Mouse (Mus musculus) olfactory bulb, adult 2 months (tissue): ENCODE measurements around the gene Hook2.

ENCODE experiments used
- CTCF ChIP-seq: fragments of 200-500 bp; IDR thresholded peaks from 2 replicates; pipeline ENCODE4 v1.5.1; 2012; ENCODE audit warnings: low read depth, mild to moderate bottlenecking, low read length, moderate library complexity; ENCODE audit not compliant: insufficient read depth
- POLR2A ChIP-seq: fragments of 200-500 bp; IDR thresholded peaks from 2 replicates; pipeline ENCODE4 v1.6.1; 2012; ENCODE audit warnings: mild to moderate bottlenecking, low read depth, low read length, moderate library complexity; ENCODE audit not compliant: insufficient read depth

DNA sequence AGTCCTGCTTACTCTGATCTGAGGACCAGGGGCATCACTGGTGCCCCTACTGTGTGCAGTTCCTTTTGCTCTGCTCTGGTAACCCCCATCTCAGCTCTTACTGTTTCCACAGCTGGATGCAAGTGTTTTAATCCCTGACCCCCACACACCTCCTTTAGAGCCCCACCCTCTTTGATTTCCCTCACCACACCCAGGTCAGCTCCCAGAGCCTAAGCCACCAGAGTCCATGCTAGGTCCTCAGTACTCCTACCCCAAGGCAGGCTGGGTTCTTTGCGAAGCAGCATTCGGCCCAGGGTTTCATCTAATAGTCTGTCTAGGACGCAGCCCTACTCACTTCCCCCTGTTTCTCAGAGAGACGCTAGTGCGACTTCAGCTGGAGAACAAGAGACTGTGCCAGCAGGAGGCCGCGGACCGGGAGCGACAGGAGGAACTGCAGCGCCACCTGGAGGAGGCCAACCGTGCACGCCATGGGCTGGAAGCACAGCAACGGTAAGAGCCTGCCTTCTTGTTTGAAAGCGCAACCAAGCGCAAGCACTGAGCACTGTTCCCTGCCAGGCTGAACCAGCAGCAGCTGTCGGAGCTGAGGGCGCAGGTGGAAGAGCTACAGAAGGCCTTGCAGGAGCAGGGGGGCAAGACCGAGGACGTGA lies 7.4 kb downstream of the Hook2 start:
- peak; percentile 85 for TF ChIP-seq CTCF
- TF ChIP-seq POLR2A: 0 out of 2 replicates have a peak, but pooled peaks have one; percentile 27
